Mouse (Mus musculus) embryonic facial prominence, embryonic 11.5 days (tissue): ENCODE data around the gene Gm20388. TPM values are rescaled to one million over a fixed set of nuclear protein-coding genes. Genes with fewer than 3 reads are reported as not detected.

Experiments used
- ATAC-seq: fragments of 200-750 bp; cut with Nextera tagmentation; replicated peaks from 2 replicates; pipeline ENCODE4 v1.8.0; 2017; ENCODE audit warnings: low read depth; ENCODE audit not compliant: insufficient number of reproducible peaks, low FRiP score, low TSS enrichment
- DNase-seq: peaks from one replicate; pipeline ENCODE4 v3.0.0-alpha.2; 2015; ENCODE audit warnings: low spot score
- H3K27ac ChIP-seq: fragments of 300-500 bp; sonication (generic); replicated peaks from 2 replicates; pipeline ENCODE4 v1.5.1; 2014; ENCODE audit warnings: mild to moderate bottlenecking, low read depth, low read length, control low read depth
- H3K27me3 ChIP-seq: fragments of 300-500 bp; sonication (generic); 2 replicates; pipeline ENCODE4 v1.6.1; 2014; ENCODE audit warnings: mild to moderate bottlenecking, low read length, moderate library complexity, mixed read lengths; ENCODE audit not compliant: control insufficient read depth, insufficient read depth
- H3K36me3 ChIP-seq: fragments of 300-500 bp; sonication (generic); replicated peaks from 2 replicates; pipeline ENCODE4 v1.6.1; 2014; ENCODE audit warnings: low read depth, mild to moderate bottlenecking, low read length, moderate library complexity, mixed read lengths; ENCODE audit not compliant: control insufficient read depth, insufficient read depth
- H3K4me1 ChIP-seq: fragments of 300-500 bp; sonication (generic); 2 replicates; pipeline ENCODE4 v1.6.1; 2014; ENCODE audit warnings: low read length, mixed read lengths; ENCODE audit not compliant: control insufficient read depth, insufficient read depth
- H3K4me2 ChIP-seq: fragments of 300-500 bp; sonication (generic); 2 replicates; pipeline ENCODE4 v1.6.1; 2014; ENCODE audit warnings: low read depth, mild to moderate bottlenecking, control low read depth, low read length, moderate library complexity
- H3K4me3 ChIP-seq: fragments of 300-500 bp; sonication (generic); 2 replicates; pipeline ENCODE4 v1.5.1; 2014; ENCODE audit warnings: low read depth, low read length, control low read depth
- H3K9ac ChIP-seq: fragments of 300-500 bp; sonication (generic); replicated peaks from 2 replicates; pipeline ENCODE4 v1.6.1; 2014; ENCODE audit warnings: mild to moderate bottlenecking, control low read depth, low read length
- H3K9me3 ChIP-seq: fragments of 300-500 bp; sonication (generic); replicated peaks from 2 replicates; pipeline ENCODE4 v1.6.1; 2016; ENCODE audit warnings: mild to moderate bottlenecking, low read length, inconsistent platforms, mixed read lengths; ENCODE audit not compliant: control insufficient read depth
- WGBS: fragments of 180-500 bp; shearing (Covaris S2); extraction: QIAGEN DNeasy Blood & Tissue Kit; methylation state at CpG from one replicate; pipeline ENCODE4 v1.1.7; 2014; 5-methylcytosine and 5-hydroxymethylcytosine counted together
- polyA plus RNA-seq: library from polyadenylated mRNA; unstranded; fragments of >200 nt; fragmentation: Nextera tagmentation; extraction: Ambion mirVana; gene quantifications from 2 replicates; pipeline ENCODE4 v1.2.1, GENCODE M21; 2014

The Gm20388 gene
- polyA plus RNA-seq, 1 experiment from 2014 or later: 3.1 TPM

- 65% methylated on average over 5 of the region's 5 CpGs for WGBS
- no peak overlapping the region for H3K4me2 ChIP-seq
- H3K36me3 ChIP-seq: peaks cover 19% of the 10 kb centered on the region
- no peak overlapping the region for H3K4me3 ChIP-seq
- H3K27me3 ChIP-seq: no peaks in the 10 kb centered on the region
- ATAC-seq: no peak
- H3K27ac ChIP-seq: no peak overlapping the region
- no peaks in the 10 kb centered on the region for H3K4me1 ChIP-seq
- H3K9ac ChIP-seq: no peak overlapping the region
- no peak for DNase-seq
- H3K9me3 ChIP-seq: no peaks in the 10 kb centered on the region
Measured at GRCm38 (mm10) chr8:124033400-124033799, 4122.8 kb downstream of the Gm20388 start.

DNA sequence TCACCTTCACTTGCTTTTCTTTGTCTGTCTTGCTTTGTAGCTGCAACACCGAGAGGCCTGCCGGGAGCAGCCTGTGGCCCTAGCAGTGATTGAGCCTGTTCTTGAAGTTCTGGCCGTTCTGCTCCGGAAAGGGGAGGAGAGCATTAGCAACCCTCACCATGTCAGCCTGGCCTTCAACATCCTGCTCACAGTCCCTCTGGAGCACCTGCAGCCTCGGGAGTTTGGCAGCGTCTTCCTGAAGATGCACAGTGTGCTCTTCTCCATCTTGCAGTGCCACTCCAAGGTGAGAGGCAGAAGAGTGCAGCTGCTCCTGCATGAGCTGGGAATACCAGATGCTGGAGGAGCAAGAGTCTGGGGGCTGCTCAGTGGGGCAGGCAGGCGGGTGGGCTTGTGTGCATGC is 4127.5 kb downstream of the Gm20388 start:
- Histone ChIP-seq H3K36me3 (peaks cover 3% of the 10 kb centered on the region; the same call in 1 of the 2 replicates), H3K4me1 (no peaks in the 10 kb centered on the region), H3K27ac (no peak overlapping the region), H3K9me3 (no peaks in the 10 kb centered on the region), H3K4me2 (no peak overlapping the region), H3K9ac (no peak overlapping the region), H3K4me3 (no peak overlapping the region), H3K27me3 (no peaks in the 10 kb centered on the region)
- WGBS: 90% methylated on average over 7 of the region's 7 CpGs
- ATAC-seq (no peak), DNase-seq (no peak)

DNA sequence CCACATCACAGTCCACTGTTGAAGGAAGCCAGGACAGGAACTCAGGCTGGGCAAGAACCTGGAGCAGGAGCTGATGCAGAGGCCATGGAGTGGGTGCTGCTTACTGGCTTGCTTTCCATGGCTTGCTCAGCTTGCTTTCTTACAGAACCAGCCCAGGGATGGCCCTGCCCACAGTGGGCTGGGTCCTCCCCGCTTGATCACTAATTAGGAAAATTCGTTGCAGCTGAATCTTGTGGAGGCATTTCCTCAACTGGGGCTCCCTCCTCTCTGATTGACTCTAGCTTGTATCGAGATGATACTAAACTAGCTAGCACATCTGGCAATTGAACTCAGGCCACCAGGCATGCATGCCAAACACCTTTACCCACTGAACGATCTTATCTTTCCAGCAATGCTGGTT is 4128.7 kb downstream of the Gm20388 start:
- H3K4me3 ChIP-seq: no peak overlapping the region
- H3K9ac ChIP-seq: no peak overlapping the region
- no peaks in the 10 kb centered on the region for H3K4me1 ChIP-seq
- H3K27ac ChIP-seq: no peak overlapping the region
- DNase-seq: peak; percentile 52
- no peak overlapping the region for H3K4me2 ChIP-seq
- H3K36me3 ChIP-seq: peaks cover 3% of the 10 kb centered on the region; the same call in 1 of the 2 replicates
- no peaks in the 10 kb centered on the region for H3K9me3 ChIP-seq
- ATAC-seq: no peak
- H3K27me3 ChIP-seq: no peaks in the 10 kb centered on the region
- WGBS: 40% methylated on average over 4 of the region's 4 CpGs

- H3K4me2 ChIP-seq: no peak overlapping the region
- 67% methylated on average over 1 of the region's 1 CpGs for WGBS
- H3K9ac ChIP-seq: no peak overlapping the region
- H3K27ac ChIP-seq: no peak overlapping the region
- H3K4me1 ChIP-seq: no peaks in the 10 kb centered on the region
- DNase-seq (no peak), ATAC-seq (no peak)
- H3K36me3 ChIP-seq: peaks cover 3% of the 10 kb centered on the region; the same call in 1 of the 2 replicates
- no peaks in the 10 kb centered on the region for H3K9me3 ChIP-seq
- no peak overlapping the region for H3K4me3 ChIP-seq
- H3K27me3 ChIP-seq: no peaks in the 10 kb centered on the region
Measured at GRCm38 (mm10) chr8:124042201-124042600, 4131.6 kb downstream of the Gm20388 start.

DNA sequence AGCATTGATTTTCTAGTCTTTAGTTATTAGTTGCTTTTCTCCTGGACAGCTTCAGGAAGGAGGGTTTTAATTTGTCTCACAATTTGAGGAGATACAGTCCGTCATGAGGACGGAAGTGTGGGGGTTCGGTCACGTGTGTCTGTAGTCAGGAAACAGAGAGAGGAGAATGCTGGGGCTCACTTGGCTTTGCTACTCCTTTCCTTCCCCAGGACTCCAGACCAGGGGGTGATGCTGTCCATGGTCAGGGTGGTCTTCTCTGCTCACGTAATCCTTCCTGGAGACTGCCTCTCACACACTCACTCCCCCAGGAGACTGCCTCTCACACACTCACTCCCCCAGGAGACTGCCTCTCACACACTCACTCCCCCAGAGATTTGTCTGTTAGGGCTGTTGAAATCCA is 4133.8 kb downstream of the Gm20388 start:
- no peak overlapping the region for H3K4me2 ChIP-seq
- H3K9me3 ChIP-seq: no peaks in the 10 kb centered on the region
- DNase-seq (no peak), ATAC-seq (no peak)
- H3K4me1 ChIP-seq: no peaks in the 10 kb centered on the region
- no peak overlapping the region for H3K27ac ChIP-seq
- no peaks in the 10 kb centered on the region for H3K36me3 ChIP-seq
- 97% methylated on average over 5 of the region's 5 CpGs for WGBS
- H3K9ac ChIP-seq: no peak overlapping the region
- H3K27me3 ChIP-seq: no peaks in the 10 kb centered on the region
- no peak overlapping the region for H3K4me3 ChIP-seq

GRCm38 (mm10) chr8:124044931-124045330 is 4134.3 kb downstream of the Gm20388 start:
- Histone ChIP-seq H3K9me3 (no peaks in the 10 kb centered on the region), H3K4me2 (no peak overlapping the region), H3K9ac (no peak overlapping the region), H3K4me3 (no peak overlapping the region), H3K36me3 (no peaks in the 10 kb centered on the region), H3K4me1 (no peaks in the 10 kb centered on the region), H3K27me3 (no peaks in the 10 kb centered on the region), H3K27ac (no peak overlapping the region)
- ATAC-seq: no peak
- no peak for DNase-seq
- 95% methylated on average over 12 of the region's 12 CpGs for WGBS

DNA sequence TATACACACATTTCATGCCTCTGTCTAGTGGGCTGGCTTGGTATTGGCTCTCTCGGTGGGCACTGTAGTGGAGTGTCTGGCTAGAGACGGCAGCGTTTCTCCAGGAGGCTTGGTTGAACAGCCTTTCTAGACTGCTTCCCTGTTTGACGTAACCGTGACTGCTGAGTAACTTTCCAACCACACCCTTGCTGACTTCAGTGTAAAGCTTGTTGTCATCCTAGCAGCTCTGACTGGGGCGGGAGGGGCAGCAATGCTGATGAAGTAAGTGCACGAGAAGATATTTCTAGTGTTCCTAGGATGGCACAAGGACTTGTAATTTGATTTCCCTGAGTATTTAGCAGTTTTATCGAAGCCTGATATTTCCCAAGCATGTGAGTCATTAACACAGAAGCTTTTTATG is 4135.2 kb downstream of the Gm20388 start:
- H3K4me1 ChIP-seq: no peaks in the 10 kb centered on the region
- H3K9ac ChIP-seq: no peak overlapping the region
- H3K36me3 ChIP-seq: no peaks in the 10 kb centered on the region
- H3K27ac ChIP-seq: no peak overlapping the region
- no peak for DNase-seq
- no peaks in the 10 kb centered on the region for H3K27me3 ChIP-seq
- no peak overlapping the region for H3K4me2 ChIP-seq
- WGBS: 93% methylated on average over 8 of the region's 8 CpGs
- no peak overlapping the region for H3K4me3 ChIP-seq
- no peak for ATAC-seq
- no peaks in the 10 kb centered on the region for H3K9me3 ChIP-seq

- no peaks in the 10 kb centered on the region for H3K27me3 ChIP-seq
- H3K4me3 ChIP-seq: no peak overlapping the region
- H3K36me3 ChIP-seq: no peaks in the 10 kb centered on the region
- H3K9ac ChIP-seq: no peak overlapping the region
- ATAC-seq (0 out of 2 replicates have a peak, but pooled peaks have one; percentile 67), DNase-seq (peak; percentile 77)
- H3K27ac ChIP-seq: no peak overlapping the region
- no peaks in the 10 kb centered on the region for H3K4me1 ChIP-seq
- H3K4me2 ChIP-seq: no peak overlapping the region
- no peaks in the 10 kb centered on the region for H3K9me3 ChIP-seq
- WGBS: 23% methylated on average over 3 of the region's 3 CpGs
Measured at GRCm38 (mm10) chr8:124052110-124052509, 4141.5 kb downstream of the Gm20388 start.
